Mouse (Mus musculus): ENCODE results near the gene Alg11.

The Alg11 gene

DNA sequence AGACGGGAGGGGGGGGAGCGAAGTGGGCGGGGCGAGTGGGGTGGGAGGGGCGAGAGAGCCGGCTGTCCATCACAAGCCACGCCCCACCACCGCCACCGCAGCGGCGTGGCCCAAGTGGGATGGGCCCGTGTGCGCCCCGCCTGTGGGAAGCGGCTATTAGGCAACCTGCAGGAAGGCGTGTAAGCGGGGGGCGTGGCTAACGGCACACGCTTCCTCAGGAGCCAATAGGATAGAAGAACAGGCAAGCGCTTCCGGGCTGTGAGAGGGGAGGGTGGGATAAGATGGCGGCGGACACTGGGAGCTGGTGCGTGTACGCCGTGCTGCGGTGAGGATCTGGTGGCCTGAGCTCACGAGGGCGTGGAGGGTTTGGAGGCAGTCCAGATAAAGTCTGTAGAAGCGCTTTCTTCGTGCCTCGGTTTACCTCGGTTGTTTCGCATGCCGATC lies at the start of gene Alg11:
Gene Alg11, plus strand, starts transcription at position 276 of the 444 bp plus-strand sequence.
- DNase-seq (ENCODE audit: low spot score): peak; percentile 99

- DNase-seq (ENCODE audit: low spot score): no peak
Measured at GRCm38 (mm10) chr8:22013034-22013707, 47.4 kb upstream of the Alg11 start.

- no peak for DNase-seq (ENCODE audit: low spot score)
Measured at GRCm38 (mm10) chr8:22017731-22018130, 42.8 kb upstream of the Alg11 start.

DNA sequence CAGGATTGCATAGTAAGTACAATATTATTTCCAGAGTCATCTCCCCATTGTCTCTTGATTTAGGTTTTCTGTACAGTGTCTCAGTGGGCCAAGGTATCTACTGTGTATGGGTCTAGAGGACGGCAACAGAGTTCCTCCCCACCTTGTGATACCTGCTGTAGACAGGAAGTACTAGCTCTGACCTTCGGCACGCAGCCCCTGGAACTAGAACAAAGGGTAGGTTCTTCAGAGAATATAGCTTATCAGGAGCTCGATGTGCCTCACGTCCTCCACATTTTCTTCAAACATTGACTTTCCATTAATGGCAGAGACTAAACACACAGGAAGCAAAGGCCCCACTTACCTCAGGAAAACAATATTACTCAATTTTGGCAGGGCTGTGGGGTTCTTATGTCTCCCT lies 41.0 kb upstream of the Alg11 start:
- DNase-seq (ENCODE audit: low spot score): no peak

DNA sequence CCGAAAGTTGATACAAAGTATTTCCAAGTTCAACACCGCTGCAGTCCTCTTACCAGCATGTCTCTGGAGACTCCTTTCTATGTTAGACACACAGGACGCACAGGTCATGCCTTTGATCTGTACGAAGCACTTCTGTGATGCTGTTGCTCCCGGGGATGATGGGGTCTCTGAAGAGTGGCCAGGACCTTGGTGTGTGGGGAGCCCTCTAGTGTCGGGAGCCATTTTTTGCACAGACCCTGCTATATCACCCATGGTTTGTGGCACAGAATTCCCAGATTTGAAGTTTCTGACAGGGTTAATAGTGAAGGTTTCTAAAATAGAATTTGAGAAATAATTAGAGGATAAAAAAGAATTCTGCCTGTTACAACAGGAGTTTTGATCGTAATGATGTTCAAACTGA lies 38.3 kb upstream of the Alg11 start:
- no peak for DNase-seq (ENCODE audit: low spot score)

DNA sequence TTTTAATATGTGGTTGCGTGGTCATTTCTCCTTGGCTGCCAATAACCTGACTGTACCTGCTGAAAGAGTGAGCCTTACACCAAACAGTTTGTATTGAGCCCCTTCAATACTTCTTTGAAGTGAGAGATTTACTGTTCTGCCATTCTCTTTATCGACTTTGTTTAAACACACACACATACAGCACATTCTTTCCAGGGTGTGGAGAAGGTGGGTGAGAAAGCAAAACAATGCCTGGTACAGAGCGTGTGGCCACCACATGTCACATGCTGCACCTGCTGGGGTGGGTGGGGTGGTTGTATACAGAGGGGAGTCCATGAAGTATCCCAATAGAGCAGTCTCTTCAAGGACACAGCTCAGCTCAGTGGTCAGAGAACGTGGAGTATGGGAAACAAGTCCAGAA lies 35.3 kb upstream of the Alg11 start:
- no peak for DNase-seq (ENCODE audit: low spot score)

- no peak for DNase-seq (ENCODE audit: low spot score)
Measured at GRCm38 (mm10) chr8:22028973-22029372, 31.5 kb upstream of the Alg11 start.

DNA sequence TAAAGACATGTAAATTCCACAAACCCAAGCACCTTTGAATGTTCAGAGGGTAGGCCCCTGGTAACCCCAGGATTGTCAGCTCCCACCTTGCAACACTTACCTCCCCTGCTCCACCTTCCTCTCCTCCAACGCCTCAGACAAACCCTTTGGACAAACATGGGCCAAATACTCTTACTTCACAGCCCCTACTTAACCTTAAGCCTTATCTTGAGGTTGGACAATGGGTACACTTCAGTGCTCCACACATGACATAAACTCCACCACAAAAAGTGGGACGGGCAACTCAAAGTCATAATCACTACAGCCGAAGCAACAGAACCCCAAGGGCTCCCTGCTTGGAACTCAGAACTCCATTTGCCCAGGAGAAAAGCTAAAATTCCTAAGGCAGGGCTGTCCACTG lies 29.5 kb upstream of the Alg11 start:
- no peak for DNase-seq (ENCODE audit: low spot score)

- DNase-seq (ENCODE audit: low spot score): no peak
Measured at GRCm38 (mm10) chr8:22036137-22036536, 24.4 kb upstream of the Alg11 start.

DNA sequence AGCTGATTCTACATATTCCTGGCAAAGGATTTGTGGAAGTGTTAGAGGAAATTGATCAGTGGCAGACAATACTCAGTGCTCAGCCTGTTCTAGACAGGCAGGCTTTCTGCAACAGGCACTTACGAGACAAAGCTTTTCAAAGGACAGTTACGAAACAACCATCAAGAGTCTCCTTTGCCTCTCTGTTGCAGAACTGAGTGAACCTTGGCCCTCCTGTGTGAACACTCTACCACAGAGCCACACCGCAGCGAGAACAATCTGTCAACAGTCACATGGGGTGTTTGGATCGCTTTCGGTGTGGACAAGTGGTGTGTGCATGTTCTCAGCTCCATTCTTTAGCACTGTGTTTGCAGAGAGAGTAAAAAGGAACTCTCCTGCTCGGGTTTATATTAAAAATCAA lies 23.5 kb upstream of the Alg11 start:
- DNase-seq (ENCODE audit: low spot score): no peak

- no peak for DNase-seq (ENCODE audit: low spot score)
Measured at GRCm38 (mm10) chr8:22039468-22040152, 20.9 kb upstream of the Alg11 start.

DNA sequence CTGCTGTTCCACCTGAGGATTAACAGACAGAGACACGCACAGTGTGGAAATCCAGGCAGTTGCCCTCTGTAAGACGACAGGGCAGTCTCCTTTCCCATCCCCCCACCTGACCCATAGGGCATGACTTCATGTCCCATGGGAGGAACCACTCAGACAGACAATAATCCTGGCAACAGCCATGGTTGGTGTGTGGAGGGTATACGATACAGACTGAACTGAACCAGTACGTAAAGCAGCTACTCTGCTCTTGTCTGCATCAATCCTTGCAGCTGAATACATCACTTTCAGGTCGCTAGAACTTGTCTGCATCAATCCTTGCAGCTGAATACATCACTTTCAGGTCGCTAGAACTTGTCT lies 20.4 kb upstream of the Alg11 start:
- DNase-seq (ENCODE audit: low spot score): no peak

DNA sequence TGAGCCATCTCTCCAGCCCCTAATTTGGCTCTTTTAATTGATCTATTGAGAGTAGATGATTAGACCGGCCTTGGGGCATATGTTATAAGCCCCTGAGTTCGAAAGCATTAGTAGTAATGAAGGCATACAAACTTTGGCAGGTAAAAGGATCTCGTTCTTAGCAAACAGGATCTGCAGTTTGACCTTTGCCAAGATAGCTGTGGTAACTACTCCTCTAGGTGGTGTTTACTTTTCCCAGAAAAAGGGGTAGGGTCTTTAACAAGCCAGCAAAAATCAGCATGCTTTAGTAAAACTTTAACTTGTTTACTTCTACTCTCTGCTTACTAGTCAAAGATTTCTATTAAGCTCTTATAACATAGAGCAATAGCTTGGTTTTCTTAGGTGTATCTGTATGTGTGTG lies 18.0 kb upstream of the Alg11 start:
- no peak for DNase-seq (ENCODE audit: low spot score)

DNA sequence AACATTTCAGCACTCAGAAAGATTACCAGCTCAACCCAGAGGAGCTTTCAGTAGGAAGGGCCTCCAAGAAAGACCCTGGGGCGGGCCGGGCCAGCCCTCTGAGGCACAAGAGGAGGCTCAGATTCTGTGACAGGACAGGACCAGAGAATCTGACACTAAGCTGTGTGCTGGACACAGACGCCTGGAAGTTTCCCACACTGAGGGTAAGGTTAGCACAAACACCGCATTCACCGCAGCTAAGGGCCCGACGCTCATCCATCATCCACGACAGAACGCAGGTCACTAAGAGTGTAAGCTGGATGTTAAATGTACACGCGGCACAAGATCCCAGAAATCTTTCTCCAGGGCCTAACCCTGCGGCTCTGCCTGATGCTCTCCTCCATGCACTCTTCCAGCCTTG lies 16.8 kb upstream of the Alg11 start:
- DNase-seq (ENCODE audit: low spot score): no peak

DNA sequence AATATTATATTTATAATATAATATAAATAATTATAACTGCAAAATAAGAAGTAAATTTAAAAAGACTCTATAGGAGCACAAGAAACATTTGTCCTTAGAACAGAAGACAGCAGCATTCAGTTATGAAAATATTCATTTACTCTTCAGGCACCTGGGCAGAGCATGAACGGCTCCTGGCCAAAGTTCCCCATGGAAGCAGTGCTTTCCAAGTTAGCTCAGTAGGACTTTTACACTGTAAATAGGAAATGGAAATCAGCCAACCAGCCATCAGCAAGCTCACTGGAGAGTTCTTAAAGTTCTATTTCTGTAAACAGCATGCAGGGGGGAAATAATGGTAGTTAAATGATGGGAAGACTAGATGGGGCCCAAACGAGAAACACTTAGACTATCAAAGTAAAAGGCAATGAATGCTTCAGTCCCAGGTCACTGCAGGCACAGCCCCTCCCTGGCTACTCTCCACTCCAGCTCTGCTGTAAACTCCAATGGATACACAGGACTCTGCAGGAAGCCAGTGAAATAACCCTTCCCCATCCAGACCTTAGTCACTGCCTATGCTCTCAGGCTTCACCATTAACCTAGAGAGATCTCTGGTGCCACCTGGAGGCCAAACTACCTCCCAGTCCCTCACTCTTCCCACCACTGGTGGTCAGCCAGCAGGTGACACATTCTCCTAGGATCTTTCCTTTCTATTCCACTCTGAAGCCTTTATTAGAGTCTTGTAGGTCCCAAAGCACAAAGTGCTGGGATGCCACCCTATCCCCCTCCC lies 12.6 kb upstream of the Alg11 start:
- peak; percentile 59 for DNase-seq (ENCODE audit: low spot score)

- DNase-seq (ENCODE audit: low spot score): peak; percentile 56
Measured at GRCm38 (mm10) chr8:22054674-22055491, 5.6 kb upstream of the Alg11 start.

- no peak for DNase-seq (ENCODE audit: low spot score)
Measured at GRCm38 (mm10) chr8:22055492-22055877, 5.0 kb upstream of the Alg11 start.

DNA sequence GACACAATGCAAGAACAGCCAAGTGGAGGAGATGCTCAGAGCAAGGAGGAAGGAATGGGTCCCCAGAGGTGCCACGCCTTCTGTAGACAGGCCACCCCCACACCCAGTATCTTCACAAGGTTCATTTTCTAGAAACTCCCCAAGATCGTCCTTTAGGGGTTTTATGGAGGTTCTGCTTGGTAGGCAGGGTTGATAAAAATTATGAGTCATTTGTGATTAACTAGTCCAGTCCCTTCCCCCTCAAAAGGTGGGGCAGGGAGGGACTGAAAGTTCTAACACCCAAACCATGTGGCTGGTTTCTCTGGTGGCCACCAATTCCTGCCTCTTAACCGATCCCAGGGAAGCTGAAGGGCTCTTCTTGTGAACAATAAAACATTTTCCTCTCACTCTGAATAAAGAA lies 3.7 kb upstream of the Alg11 start:
- peak; percentile 65 for DNase-seq (ENCODE audit: low spot score)

DNA sequence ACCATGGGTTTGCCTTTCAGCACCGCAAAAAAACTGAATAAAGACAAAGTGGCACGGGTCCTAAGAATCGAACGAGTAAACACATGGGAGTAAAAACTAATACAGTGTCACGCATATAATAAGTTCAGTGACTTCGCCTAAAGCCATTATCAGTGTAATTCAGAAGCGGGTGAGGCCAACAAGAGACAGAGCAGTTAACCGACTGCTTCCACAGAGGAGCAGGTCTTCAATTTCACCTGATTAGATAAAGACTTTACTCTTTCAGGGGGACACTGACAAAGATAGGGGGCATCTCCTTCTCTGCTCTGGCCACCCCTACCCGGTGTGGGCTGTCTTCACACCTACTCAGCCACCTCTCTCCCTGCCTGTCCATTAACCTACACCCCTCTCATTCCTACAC lies 2.2 kb upstream of the Alg11 start:
- peak; percentile 66 for DNase-seq (ENCODE audit: low spot score)

DNA sequence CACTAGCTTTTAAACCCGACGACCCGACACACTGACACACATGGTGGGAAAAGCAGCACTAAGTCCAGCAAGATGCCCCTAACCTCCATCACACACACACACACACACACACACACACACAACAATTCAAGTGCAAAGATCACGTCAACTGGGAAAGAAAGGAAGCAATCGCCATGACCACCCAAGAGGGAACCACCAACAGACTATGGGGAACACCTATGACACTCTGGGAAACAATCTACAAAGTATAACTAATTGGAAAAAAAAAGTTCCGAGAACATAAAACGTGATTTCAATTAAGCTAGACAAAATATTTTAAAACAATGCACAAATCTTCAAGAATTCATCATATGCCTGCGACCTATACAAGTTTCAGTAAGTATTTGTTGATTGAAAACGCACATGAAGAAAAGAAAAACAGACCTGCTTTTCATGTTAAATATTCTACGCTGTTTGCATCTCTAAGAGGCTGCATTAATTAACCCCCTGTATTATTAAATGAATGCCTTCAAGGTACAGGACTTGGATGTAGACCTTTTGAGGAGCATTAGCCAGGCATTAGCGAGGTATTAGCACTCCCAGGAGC lies 1.3 kb upstream of the Alg11 start:
- peak; percentile 45 for DNase-seq (ENCODE audit: low spot score)

- peak; percentile 56 for DNase-seq (ENCODE audit: low spot score)
Measured at GRCm38 (mm10) chr8:22059821-22060445, 588 bp upstream of the Alg11 start, which contains the start of gene Atp7b. Gene Atp7b (minus strand): TSS chr8:22060305.

All from c-Kit-positive CD71-positive TER-119-positive erythroid progenitor cells, embryonic 14.5 days (primary cell).